Mouse (Mus musculus) G1E (cell line): ENCODE data around the gene Ttc26.

Experiments used
- CTCF ChIP-seq: IDR thresholded peaks from 2 replicates; pipeline ENCODE4 v1.5.1; 2012; ENCODE audit warnings: low read depth, low read length, inconsistent platforms, mixed read lengths
- POLR2AphosphoS5 ChIP-seq: IDR thresholded peaks from 2 replicates; pipeline ENCODE4 v1.6.1; 2012; ENCODE audit warnings: low read depth, low read length, inconsistent platforms; ENCODE audit not compliant: insufficient replicate concordance

- no peak for TF ChIP-seq POLR2AphosphoS5
- TF ChIP-seq CTCF: no peak
These were observed 37.1 kb upstream of the Ttc26 start for GRCm38 (mm10) chr6:38344006-38344670.
